Mouse (Mus musculus): ENCODE data around the gene Tmem40. TPM values are rescaled to one million over a fixed set of nuclear protein-coding genes. Genes with fewer than 3 reads are reported as not detected.

The Tmem40 gene
- total RNA-seq, 2 experiments from 2014 or later: 0.36 TPM; not detected in 1

- no peak for DNase-seq
- intact Hi-C loops (cut with DNase I): no loop called here
Measured at GRCm38 (mm10) chr6:115772201-115772600, 10.0 kb upstream of the Tmem40 start.

DNA sequence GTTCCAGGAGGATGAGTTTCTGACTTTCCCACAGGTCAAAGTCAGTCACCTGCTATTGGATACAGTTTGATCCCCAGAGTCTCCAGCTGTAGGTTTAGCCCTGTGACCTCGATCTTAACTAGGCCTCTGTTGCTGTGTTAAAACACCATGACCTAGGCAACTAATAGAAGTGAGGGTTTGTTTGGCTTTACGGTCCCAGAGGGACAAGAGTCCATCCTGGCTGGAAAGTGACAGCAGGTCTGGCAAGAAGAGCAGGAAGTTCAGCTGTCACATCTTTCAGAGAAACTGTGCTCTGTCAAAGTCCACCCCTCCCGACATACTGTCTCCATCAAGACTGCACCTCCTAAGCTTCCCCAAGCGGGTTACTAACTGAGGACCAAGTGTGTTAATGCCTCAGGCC, 8.6 kb upstream of the Tmem40 start:
- no peak for DNase-seq
- intact Hi-C loops (cut with DNase I): no loop called here

- intact Hi-C loops (cut with DNase I): no loop called here
- no peak for DNase-seq
Measured at GRCm38 (mm10) chr6:115770059-115770670, 8.0 kb upstream of the Tmem40 start.

DNA sequence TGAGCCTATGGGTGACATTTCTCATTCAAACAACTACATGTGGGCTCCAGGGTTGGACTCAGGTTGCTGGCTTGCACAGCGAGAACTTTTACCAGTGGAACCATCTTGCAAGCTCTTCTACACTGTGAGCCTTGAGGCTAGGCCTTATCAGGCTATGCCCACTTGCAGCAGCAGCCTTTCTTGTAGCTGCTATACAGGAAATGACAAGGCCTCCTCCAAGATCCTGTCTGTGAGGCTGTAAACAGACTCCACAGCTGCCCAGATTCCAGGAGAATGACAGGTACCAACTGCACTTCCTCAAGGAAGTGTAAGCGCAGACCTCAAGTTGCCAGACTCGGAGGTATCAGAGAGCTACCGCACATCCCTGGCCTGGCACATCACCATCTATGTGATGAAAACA, 6.0 kb upstream of the Tmem40 start:
- intact Hi-C loops (cut with DNase I): loop anchor here (2.0 kb wide), 1 partner anchor 41 kb away; no protein-coding TSS in a partner anchor
- no peak for DNase-seq

- no peak for DNase-seq
- intact Hi-C loops (cut with DNase I): no loop called here
Measured at GRCm38 (mm10) chr6:115767357-115767756, 5.1 kb upstream of the Tmem40 start.

DNA sequence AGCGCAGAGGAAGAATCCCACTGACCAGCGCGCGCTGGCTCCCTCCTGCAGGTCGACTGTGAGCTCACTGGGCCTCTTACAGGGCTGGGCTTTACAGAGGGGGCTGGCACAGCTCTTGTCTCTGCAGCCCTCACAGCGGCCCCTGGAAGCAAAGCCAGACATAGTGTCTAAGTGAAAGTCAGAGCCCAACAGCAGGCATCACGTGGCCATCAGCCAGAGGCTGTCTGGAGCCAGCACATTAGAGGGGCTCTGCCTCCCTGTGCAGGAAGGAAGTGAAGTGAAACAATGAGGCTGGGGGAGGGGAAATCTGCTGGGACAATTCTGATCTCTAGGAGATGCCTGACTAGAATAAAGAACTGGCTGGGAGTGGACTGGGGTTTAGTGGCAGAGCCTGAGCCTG, 2.0 kb upstream of the Tmem40 start:
- DNase-seq: peak; percentile 63 to 76

GRCm38 (mm10) chr6:115760982-115761381, 1.2 kb downstream of the Tmem40 start:
- intact Hi-C loops (cut with DNase I): no loop called here
- no peak for DNase-seq

More for the DNA sequence above, 2.0 kb upstream of the Tmem40 start:
- intact Hi-C loops (cut with DNase I): no loop called here

- intact Hi-C loops (cut with DNase I): no loop called here
Measured at GRCm38 (mm10) chr6:115760137-115760536, 2.1 kb downstream of the Tmem40 start.

GRCm38 (mm10) chr6:115759461-115759860, 2.7 kb downstream of the Tmem40 start:
- no peak for DNase-seq
- intact Hi-C loops (cut with DNase I): no loop called here

More at GRCm38 (mm10) chr6:115760137-115760536, 2.1 kb downstream of the Tmem40 start:
- DNase-seq: no peak

DNA sequence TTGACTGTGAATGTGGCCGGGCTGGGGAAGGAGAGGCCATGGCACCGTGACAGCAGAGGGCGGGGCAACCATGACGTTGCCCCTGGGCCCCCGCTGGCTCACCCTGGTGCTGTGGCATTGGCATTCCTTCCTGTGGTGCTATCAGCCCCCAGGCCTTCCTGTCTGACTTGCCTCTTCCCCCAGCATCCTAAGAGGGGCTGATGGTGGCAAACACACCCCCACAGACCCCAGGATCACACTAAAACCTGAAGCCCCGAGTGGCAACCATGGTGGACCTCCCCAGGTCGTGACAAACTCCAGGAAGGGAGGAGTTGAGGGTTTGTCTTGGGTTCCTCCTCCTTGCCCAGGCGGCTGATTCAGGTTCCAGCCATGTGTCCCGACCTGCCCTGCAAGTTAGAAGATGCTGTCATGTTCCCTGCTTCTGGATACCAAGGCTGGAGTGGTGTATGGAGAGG, 3.2 kb downstream of the Tmem40 start:
- intact Hi-C loops (cut with DNase I): no loop called here
- DNase-seq: no peak

DNA sequence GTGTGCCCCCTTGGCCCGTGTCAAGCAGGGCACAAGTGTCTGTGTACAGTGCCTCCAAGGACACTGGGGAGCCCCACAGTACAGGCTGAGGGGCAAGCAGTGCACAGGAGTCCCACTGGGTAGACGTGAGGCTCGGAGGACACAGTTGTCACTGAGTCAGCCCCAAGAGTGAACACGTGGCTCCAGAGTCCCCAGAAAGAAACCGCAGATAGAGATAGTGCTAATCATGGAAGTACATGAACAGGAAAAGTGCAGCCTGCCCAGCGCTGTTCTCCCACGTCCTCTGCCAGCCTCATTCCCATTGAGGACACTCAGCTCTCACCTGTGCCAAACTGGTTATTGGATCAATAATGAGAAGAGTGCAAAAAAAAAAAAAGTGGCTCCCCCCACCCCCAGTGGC, 6.7 kb downstream of the Tmem40 start:
- DNase-seq: no peak
- intact Hi-C loops (cut with DNase I): no loop called here

DNA sequence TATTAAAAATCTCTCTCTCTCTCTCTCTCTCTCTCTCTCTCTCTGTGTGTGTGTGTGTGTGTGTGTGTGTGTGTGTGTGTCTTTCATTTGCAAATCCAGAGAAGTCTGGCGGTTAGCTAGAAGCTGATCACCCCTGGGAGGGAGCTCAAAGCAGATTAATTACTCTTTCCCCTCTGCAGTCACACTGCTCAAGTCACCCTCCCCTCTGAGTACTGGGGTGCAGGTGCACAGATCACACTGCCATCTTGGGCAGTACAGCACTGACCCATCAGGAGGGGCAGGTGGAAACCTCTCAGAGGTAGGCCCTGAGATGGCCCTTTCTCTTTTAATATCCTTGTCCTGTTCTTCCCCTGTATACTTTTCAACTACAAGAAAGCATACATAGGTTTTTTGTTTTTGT, 15.9 kb downstream of the Tmem40 start:
- intact Hi-C loops (cut with DNase I): no loop called here
- DNase-seq: no peak

DNA sequence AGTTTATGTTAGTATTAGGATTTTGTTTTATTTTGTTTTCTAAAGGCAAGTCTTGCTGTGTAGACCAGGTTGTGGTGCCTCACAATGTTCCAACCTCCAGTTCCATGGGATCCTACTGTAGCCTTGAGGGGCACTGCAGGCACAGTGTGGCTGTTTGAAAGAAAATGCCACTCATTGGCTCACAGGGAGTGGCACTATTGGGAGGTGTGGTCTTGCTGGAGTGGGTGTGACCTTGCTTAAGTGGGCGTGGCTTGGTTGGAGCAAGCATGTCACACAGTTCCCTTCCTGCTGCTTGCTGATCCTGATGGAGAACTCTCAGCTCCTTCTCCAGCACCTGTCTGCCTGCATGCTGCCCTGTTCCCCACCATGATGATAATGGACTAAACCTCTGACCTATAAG, 18.6 kb downstream of the Tmem40 start:
- intact Hi-C loops (cut with DNase I): no loop called here
- DNase-seq: no peak

DNA sequence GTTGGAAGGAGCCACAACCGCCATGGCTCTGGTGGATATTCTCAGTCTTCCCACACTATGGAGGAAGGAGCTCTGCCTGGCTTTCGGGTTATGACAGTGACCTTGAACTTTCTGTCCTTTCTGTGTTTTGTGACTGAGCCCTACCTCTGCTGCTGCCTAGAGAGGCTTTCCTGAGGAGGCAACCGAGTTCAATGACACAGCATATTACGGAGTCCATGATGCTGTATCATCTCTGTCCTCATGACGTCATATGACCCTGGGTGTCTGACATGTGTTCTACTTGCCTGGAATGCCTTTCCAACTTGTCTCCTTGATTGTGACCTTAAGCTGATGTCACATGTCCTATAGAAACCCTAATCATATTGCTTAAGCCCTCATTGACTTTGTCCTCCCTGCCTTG, 23.2 kb downstream of the Tmem40 start:
- intact Hi-C loops (cut with DNase I): no loop called here
- no peak for DNase-seq

DNA sequence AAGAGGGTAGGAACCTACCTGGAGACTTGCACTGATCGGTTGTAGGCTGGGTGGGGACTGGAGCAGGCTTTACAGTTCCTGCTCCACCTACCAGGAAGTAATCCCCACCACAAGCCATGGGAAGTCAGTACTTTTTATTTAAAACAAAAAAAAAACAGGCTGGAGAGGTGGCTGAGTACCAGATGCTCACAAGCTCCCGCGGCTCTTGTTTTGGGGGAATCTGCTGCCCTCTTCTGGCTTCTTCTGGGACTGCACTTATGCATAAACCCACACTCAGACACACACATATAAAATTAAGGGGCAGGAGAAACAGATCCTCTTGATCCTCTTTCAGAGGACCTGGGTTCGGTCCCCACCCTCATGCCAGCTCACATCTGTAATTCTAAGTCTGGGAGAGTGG, 27.3 kb downstream of the Tmem40 start:
- intact Hi-C loops (cut with DNase I): no loop called here
- DNase-seq: peak; percentile 25 to 54

DNA sequence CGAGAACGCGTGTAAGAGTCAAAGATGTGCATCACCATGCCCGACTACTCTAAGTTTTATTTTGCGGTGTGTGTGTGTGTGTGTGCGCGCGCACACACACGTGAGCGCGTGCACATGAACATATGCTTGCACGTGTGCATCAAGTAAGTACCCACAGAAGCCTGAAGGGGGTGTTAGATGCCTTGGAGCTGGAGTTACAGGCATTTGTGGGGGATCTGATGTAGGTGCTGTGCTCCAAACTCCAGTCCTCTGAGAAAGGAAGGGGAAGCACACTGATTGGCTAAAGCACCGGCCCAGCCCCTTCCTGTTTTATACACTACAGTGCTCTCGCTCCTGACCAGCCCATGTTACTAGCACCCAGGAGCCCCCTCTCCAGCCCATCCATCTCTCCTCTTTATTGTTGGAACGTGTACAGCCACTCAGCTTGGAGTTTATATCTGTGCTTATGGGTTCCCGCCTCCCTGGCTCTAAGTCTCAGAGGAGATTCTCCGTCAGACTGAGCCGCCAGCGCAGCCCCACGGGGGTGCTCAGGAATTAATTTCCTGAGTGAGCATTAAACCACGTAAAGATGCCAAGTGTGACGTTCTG, 29.8 kb downstream of the Tmem40 start:
- intact Hi-C loops (cut with DNase I): no loop called here
- DNase-seq: no peak

DNA sequence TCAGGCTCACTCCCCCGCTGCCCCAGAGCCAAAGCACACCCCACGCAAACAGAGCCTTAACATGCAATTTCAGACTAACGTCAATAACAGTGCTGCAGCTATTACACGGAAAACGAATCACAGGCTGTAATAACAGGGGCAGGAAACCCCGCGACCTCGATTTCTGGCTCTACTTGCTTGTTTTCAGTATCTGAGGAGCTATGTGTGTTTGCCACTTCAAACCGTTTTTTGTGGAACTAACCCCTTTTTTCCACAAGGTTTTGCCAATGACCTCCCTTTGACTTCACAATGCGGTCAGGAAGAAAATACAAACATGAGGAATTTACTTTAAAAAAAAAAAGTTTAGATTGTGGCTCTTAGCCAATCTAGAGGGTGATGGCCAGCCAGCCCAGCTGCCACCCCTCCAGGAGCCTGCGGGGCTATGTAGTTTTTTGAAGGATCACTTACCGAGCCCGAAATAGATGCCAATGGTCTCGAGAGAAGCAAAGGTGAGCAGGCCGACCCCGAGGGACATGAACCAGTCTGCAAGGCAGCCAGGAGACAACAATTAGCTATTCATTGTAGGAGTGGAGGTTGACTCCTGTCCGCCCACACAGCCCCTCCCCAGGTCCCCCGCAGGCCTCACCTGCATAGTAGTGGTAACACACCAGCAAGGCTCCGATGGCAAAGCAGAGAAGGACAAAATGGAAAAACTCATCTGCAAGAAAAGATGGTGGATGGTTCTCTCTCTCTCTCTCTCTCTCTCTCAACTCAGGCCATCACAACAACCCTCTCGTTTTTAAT, 31.5 kb downstream of the Tmem40 start:
- no peak for DNase-seq
- intact Hi-C loops (cut with DNase I): no loop called here

DNA sequence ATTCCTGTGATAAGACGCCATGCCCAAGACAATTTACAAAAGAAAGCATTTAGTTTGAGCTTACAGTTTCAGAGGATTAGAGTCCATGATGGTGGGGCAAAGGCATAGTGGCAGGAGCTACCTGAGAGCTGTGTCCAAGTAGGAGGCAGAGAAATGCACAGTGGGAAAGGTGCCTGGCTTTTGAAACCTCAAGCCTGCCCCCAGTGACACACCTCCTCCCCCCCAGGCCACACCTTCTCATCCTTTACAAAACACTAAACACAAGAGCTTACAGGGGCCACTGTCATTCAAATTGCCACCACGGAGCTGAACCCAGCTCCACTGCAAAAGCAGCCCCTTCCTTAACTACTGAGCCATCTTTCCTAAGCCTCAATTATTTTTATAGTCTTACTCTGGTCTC, 34.6 kb downstream of the Tmem40 start:
- no peak for DNase-seq
- intact Hi-C loops (cut with DNase I): loop anchor here (2.0 kb wide), 2 partner anchors 41 to 75 kb away; no protein-coding TSS in a partner anchor

DNA sequence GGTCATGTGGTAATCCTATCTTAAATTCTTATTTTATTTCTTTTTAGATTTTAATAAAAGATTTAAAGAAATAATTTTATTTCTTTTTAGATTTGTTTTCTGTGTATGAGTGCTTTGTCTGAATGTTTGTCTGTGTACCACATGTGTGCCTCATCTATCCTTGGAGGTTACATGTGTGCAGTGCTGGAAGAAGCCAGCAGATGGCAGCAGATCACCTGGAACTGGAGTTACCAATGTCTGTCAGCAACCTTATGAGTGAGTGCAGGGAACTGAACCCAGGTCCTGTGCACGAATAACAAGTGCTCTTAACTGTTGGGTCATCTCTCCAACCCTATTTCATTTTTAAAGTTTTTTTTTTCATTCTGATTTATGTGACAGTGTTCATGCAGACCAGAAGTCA, 35.1 kb downstream of the Tmem40 start:
- intact Hi-C loops (cut with DNase I): loop anchor here (2.0 kb wide), 2 partner anchors 42 to 76 kb away; no protein-coding TSS in a partner anchor
- peak; percentile 44 to 67 for DNase-seq

- peak; percentile 17 to 37 for DNase-seq
- intact Hi-C loops (cut with DNase I): loop anchor here (5.0 kb wide), 1 partner anchor 80 kb away; no protein-coding TSS in a partner anchor
Measured at GRCm38 (mm10) chr6:115722246-115722645, 40.0 kb downstream of the Tmem40 start.
